Mouse (Mus musculus) ES-E14 (cell line): ENCODE results near the gene Fuca2.
"Not testable (repeated sequence)": the region's sequence is repeated elsewhere in the genome, so short reads cannot be mapped to it uniquely, and the experiment has no call there.

Source experiments
- CHD2 ChIP-seq: IDR thresholded peaks from 2 replicates; pipeline ENCODE4 v1.6.1; 2014; ENCODE audit warnings: mild to moderate bottlenecking, low read depth, low read length, inconsistent platforms
- HCFC1 ChIP-seq: IDR thresholded peaks from 2 replicates; pipeline ENCODE4 v1.6.1; 2012; ENCODE audit warnings: low read length, inconsistent platforms, borderline replicate concordance; ENCODE audit not compliant: insufficient read depth
- MAFK ChIP-seq: IDR thresholded peaks from 2 replicates; pipeline ENCODE4 v1.6.1; 2014; ENCODE audit warnings: mild to moderate bottlenecking, low read depth, low read length, inconsistent platforms; ENCODE audit not compliant: insufficient read depth
- ZC3H11A ChIP-seq: IDR thresholded peaks from 2 replicates; pipeline ENCODE4 v1.6.1; 2012; ENCODE audit warnings: low read depth, mild to moderate bottlenecking, inconsistent platforms, low read length, borderline replicate concordance

GRCm38 (mm10) chr10:13464295-13464694 lies 35.0 kb upstream of the Fuca2 start:
- TF ChIP-seq HCFC1, ZC3H11A, MAFK, CHD2: not testable (repeated sequence)
